Mouse (Mus musculus) mouse trophoblast stem cell (cell line): ENCODE results near the gene Gm43552.
"Not testable (repeated sequence)": the region's sequence is repeated elsewhere in the genome, so short reads cannot be mapped to it uniquely, and the experiment has no call there.

Experiments used
- in situ Hi-C, 2 experiments: fragments of 300-500 bp; cut with MseI, MboI; formaldehyde crosslinking; loops; 2 replicates in 1 of 2; 3 replicates in 1 of 2; pipeline ENCODE4 v1.15.1; 2025

Gene Gm43552

DNA sequence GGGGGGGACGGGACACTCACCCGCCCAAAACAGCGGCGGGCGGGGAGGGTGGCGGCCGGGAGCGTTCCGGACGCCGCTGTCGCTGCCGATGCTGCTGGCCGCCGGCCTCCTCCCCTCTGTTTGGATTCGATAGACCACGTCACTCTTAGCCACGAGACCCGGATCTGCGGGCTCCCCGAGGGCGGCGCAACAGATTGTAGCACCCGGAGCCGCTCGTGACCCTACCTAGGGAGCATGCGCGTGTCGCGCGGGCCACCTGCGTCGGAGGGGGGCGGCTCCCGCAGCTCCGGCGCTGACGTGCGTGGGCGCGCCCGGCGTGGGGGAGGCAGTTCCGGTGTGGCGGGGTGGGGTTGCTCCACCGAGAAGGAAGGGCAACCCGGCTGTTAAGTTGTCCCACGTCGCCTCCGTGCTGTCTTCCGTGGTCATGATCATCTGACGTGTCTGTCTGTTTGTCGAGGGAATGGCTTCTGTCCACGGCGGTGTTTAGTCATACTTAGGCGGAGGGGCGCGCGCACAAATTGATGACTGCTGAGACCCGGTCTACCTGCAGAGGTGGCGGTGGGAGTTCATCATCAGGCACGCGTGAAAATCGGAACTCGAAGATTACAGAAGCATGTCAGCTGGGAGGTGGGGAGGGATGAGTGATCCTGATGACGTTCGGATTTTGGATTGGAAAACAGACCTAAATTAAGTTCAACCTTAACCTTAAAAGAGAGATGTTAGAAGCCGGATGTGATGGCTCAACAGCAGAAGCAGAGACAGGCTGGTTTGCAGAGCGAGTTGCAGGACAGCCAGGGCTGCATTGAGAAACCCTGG lies at the start of gene Gm43552:
TSS of gene Gm43552 (minus strand) at position 118 of the 816 bp plus-strand sequence.
- in situ Hi-C loops: no loop called here

DNA sequence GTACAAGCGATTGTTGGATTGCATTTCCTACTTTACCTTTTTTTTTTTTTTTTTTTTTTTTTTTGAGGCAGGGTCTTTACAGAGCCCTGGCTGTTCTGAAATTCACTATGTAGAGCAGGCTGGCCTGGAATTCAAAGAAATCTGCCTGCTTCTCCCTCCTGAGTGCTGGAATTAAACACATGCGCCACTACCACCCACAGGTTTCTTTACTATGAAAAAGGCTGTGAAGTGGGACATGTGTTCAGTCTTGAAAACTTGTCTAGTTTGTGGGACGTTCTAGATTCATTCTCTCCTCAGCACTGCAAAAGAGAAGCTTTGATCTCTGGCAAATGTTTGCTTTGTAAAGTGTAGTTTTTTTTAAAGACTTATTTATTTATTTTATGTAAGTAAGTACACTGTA lies 49.3 kb upstream of the Gm43552 start:
- in situ Hi-C loops: no loop called here

DNA sequence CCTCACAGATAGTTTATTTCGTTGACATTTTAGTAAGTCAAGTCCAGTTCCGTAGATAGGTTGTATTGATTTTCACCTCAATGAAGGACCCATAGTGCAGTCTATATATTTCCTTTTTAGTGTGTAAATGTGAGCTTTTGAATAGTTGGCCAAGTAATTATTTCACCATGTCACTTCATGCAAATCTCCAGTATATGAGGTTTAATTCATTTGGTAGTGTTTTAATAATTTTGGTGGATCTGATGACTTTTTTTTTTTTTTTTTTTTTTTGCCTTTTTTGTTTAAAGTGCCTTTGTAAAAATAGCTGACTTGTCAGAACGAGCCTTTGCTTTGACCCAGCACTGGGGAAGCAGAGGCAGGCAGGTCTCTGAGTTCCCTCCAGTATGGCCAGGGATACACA lies 47.2 kb upstream of the Gm43552 start:
- in situ Hi-C loops: no loop called here

DNA sequence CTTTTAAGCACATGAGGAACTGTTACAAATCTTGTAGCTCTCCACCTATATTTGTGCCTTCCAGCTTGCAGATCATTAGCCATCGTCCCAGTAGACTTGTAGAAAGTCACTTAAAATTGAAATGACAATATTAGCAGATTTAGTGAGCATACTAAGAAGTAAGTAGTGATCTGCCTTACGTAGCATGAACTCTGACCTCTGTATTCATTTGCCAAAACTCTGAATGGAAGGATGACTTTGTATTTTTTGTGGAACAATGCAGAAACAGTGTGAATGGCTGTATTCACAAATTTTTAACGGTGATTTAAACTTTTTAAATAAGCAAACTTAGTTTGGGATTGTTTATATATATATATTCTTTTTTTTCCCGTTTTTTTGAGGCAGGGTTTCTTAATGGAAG lies 46.2 kb upstream of the Gm43552 start:
- in situ Hi-C loops: no loop called here

DNA sequence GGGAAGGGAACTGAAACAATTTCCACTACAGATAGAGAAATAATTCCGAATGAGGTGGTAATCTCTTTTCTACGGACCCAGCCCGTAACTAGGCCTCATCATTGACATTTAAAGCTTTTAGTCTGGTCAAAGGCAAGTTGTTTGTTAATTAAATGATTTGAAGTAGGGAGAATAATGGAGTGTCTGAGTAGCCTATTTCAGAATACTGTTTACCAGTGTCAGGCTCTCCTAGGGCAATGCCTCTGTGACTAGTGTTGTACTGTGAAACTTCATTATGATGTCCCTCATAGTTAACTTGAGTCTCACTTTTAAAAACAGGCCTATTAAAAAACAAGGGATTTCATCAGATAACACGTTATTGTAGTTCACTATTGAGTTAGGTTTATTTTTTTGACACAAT lies 45.5 kb upstream of the Gm43552 start:
- in situ Hi-C loops: no loop called here

DNA sequence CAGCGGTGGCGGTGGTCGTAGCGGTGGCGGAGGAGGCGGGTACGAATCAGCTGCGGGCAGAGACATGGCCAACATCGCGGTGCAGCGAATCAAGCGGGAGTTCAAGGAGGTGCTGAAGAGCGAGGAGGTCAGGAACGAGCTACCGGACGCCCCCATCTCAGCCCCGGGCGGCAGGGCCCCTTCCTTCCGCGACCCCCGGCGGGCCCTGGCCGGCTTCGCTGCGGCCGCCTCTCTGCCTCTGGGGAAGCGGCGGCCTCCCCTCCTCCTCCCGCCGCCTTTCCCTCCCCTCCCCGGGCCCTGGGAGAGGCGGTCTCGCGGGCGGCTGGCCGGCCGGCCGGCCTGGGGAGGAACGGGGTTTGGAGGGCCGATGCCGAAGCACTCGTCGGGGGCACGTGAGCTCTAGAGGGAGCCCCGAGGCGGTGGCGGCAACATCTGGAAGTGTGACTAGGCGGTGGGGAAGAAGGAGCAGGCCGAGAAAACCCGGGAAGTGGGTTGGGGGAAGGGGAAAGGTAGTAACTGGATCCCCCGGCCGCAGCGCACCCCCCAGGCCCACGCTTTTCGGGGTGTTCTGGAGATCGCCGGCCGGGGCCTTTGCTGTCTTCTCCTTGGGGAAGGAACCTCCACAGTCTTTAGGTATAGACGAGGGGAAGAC lies 44.9 kb upstream of the Gm43552 start:
- in situ Hi-C loops: no loop called here

DNA sequence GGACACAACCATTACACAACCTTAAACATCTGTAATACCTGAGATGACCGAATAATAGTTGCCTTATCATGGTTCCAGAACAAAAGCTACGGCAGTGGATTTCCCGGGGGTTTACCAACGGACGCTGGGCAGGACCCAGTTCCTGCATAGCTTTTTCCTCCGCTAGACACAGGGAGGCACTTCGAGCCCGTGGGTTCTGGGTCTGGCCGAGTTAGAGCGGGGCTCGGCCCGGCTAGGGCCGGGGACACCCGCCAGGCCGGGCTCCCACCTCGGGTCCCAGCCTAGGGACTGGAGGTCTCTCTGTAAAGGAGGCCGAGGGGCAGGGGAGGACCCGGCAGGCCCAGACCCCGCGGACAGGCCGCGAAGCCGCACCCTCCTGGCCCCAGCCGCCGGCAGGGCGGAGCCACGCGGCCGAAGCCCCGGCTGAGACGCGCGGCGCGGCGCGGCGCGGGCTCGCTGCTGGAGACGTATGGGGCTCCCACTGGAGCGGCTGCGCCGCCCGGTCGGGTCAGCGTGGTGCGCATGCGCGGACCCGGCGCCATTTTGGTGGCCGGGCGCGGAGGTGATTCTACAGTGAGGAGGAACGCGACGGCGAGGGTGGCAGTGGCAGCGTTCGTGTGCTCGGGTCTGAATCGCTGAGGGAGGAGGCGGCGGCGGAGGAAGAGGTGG lies 44.3 kb upstream of the Gm43552 start, which contains the start of the genes Smim14 and Ube2k:
TSS of gene Smim14 (minus strand) at position 434 of the 669 bp plus-strand sequence.
TSS of gene Ube2k (plus strand) at position 483 of the 669 bp plus-strand sequence.
- in situ Hi-C loops: no loop called here

DNA sequence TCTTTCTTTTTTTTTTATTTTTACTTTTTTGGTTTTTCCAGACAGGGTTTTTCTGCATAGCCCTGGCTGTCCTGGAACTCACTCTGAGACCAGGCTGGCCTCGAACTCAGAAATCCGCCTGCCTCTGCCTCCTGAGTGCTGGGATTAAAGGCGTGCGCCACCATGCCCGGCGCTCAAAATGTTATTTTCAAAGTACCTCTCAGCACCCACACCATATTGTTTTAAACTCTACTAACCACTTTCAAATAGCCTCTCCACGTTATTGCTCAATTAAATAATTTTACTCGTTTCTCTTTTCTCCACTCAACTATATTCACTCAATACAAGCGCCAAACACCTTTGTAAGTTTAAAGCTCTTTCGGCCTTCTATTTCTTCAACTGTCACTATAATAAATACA lies 43.4 kb upstream of the Gm43552 start:
- in situ Hi-C loops: not testable (repeated sequence)

DNA sequence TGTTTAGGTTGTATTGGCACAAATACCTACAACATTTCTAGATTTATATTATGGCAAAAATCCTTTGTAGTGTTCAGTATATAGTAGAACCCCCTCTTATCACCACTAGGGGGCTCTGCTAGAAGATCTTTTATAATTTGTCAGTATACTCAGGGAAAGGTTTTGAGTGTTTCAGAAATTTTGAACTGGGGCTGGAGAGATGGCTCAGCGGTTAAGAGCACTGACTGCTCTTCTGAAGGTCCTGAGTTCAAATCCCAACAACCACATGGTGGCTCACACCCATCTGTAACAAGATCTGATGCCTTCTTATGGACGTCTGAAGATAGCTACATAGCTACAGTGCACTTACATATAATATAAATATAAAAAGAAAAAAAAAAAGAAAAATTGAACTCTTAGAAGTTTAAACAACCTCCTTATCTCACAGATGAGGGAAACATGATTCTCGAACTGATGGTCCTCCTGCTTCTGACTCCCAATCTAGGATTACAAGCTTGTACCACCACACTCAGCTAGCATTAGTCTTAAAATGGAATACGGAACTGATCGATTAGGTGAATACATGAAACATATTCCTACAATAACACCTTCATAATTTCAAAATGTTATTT lies 42.9 kb upstream of the Gm43552 start:
- in situ Hi-C loops: no loop called here

DNA sequence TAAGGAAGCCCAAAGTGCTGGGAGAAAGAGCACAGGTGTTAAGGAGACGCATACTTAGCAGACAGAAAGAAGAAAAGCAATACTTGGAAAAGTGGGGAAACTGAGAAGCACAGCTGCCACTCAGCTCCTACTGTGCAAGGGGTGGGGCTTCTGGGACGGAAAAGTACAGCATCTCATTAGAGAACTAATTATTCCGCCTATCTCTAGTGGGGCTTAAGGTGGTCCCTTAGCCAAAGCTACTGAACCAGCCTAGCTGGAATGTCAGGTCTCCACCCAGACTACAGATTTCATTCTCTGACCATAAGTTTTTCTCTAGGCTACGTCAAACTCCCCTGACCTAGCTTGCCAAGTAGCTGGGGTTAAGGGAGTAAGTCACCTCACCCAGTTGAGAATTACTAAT lies 41.9 kb upstream of the Gm43552 start:
- in situ Hi-C loops: no loop called here

DNA sequence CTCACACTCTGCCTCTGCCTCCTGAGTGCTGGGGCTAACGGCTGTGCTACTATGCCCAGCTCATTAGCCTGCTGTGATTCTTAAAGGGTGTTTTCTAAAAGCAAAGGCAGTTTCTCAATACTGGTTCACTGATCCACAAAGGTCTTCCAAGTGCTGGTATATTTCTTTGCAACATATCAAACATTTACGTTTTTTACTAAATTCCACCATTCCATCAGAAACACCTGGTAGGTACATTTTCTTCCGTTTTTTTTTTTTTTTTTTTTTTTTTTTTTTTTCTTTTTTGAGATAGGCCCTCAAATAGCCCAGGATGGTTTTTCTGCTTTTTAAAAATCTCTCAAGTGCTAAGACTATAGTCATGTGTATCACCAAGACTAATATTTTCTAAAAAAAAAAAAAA lies 38.6 kb upstream of the Gm43552 start:
- in situ Hi-C loops: no loop called here

DNA sequence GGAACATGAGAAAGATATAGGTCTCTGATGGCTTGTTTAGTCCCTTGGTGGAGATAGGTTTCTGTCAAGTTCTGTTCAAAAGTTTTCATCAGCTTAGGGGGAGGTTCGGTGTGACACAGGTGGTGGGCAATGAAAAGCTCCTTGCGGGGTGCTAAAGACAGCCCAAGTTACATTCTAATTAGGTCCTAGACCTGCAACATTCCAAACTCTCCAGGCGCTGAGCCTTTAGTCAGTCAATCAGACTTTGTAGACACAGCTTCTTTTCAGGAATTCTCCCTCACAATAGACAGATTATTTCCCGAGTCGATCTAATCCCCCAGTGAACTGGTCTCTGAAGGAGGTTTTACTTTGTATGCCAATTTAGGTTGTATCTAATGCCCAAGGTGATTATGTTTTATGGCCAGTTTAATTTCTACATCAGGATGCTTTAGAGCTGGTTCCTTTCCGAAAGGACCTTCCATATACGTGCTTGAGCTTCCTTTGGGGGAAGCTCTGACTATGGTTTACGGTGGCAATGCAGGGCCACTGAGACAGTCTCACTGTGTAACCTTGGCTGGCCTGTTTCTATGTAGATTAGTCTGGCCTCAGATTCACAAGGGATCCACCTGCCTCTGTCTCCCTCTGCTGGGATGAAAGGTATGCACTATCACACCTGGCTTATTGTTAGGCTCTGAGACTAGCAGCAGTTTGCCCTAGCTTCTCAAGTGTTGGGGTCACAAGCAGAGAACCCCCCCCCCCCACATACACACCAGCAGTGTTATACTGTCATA lies 33.2 kb upstream of the Gm43552 start:
- in situ Hi-C loops: loop anchor here in 1 of 2 experiments (10.0 kb wide), 1 partner anchor 121 kb away; no protein-coding TSS in a partner anchor

DNA sequence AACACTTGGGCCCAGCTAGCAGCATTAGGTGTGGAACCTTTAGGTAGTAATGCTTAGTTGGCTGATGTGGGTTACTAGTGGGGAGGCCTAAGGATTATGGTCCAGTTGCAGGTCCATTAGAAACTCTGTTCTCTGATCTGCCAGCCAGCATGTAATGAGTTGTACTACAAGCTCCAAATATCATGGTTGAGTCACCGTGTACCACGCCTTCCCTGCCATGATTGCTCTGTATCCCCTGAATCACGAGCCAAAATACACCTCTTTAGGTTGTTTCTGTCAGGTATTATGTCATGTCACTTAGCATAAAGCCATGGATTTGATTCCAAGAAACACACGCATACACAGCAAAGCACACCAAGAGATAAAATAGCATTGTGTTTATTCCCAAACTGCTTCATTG lies 32.2 kb upstream of the Gm43552 start:
- in situ Hi-C loops: loop anchor here in 1 of 2 experiments (10.0 kb wide), 1 partner anchor 120 kb away; no protein-coding TSS in a partner anchor

DNA sequence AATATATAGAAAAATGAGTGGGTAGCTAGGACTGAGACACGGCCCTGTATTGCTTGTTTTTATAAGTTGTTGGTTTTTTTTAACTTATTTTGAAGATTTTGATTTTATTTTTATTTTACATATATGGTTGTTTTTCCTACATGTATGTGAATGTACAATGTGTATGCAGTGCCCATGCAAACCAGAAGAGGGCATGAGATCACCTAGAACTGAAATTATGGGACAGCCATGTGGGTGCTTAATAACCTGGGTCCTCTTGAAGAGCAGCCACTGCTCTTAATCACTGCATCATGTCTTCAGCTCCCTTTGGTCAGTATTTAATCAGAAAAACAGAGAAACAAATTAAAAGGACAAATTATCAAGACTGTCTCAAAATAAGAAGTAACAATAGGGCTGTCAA lies 29.2 kb upstream of the Gm43552 start:
- in situ Hi-C loops: loop anchor here in 1 of 2 experiments (10.0 kb wide), 1 partner anchor 117 kb away; no protein-coding TSS in a partner anchor

DNA sequence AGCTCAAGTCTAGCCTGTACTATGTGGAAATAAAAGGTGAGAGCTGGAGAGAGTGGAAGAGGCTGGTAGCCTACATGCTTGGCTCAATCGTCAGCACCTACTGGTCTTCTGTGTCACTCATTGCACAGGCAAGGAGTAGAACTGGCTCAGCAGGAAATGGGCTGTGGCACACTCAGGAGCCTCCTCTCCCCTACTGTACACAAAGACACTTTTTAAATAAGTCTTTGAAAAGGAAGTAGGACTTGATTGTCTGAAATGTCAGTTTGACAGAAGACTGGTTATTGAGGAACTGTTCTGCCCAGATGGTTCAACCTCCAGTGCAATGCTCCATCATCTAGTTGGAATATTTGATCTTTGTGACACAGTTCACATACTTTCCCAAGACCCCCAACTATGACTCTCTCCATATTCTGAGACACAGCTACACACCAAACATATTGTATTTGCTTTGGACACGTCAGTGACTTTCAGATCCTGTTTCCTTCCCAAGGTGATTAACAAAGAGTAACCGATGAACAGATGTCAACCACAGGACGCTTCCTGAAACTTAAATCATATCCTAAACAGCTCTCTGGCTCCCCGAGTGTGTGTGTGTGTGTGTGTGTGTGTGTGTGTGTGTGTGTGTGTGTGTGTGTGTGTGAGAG lies 22.1 kb upstream of the Gm43552 start:
- in situ Hi-C loops: no loop called here

DNA sequence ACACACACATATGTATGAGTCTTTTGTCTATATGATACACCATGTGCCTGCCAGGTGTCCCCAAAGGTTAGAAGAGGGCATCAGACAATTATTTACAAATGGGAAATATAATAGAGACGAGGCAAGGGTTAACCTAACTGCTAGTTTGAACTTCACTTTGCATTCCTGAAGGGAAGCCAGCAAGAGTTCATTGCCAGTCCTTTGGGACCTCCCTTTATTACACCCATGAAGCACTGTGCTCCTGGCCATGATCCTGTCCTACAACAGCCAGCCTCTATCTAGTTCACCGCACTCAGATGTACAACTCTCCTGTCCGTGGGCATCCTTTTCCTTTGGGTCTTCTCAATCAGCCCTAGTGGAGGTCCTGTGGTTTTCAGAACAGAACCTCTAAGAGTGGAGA lies 20.9 kb upstream of the Gm43552 start:
- in situ Hi-C loops: no loop called here

DNA sequence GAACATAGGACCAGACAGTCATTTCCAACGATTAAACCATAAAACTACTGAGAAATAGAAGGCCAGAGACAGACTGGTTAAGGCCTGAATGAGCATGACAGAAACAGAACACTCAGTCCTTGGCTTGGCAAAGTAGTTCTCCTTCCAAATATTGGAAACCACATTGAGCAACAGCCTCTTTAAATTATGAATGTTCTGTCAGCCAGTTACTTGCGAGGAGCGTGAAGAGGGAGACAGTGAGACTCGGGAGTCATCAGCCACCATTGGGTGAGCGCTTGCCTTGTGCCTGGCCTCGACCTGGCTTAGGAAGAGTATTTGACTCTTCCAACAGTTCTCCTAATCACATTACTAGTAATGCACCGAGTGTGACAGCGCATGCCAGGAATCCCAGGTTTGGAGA lies 15.8 kb upstream of the Gm43552 start:
- in situ Hi-C loops: no loop called here

DNA sequence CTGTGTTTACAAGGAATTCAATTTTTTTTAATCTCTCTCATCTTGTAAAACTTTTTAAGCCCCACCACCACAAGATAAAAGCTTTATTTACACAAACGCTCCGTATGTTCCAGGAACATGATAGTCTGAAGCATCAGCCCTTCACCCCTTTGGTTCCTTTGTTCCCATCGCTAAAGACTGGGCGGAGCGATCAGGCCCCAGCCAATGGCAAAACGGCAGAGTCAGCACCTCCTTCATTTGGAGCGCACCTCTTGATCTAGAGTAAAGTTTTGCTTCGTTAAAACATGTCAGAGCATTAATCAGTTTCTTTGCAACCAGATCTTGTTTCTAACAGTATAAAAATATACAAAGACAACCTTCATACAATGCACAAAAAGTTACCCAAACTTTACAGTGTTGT lies 13.2 kb upstream of the Gm43552 start:
- in situ Hi-C loops: no loop called here

DNA sequence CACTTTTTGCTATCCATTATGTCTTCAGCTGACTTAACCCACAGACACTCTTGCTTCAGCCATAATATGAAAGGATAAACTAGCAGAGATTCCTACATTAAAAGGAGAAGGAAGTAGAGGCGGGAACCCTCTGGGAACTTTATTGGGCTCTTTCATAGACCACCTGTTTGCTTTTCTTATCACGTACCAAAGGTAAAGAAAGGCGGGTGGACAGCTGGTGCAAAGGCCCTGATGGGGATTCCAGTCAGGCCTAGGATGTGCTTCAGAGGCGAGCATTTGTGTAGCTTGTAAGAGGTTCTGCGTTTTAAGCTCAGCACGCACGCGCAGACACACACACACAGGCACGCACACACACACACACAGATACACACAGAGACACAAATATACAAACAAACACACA lies 8.8 kb upstream of the Gm43552 start:
- in situ Hi-C loops: no loop called here

DNA sequence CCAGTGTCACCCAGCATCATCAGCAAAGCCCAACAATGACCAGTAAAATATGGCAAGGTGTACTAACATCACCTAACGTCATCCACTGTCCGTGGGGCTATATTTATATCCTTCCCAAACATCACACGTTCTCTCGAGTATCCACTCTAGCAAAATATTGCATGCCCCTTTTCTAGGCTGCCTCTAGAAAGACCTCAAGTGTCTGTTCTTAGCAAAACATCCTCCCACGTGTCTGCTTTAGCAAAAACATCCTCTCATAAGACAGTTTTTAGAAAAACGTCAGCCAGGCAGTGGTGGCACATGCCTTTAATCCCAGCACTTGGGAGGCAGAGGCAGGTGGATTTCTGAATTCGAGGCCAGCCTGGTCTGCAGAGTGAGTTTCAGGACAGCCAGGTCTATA lies 7.6 kb upstream of the Gm43552 start:
- in situ Hi-C loops: no loop called here
